Mouse (Mus musculus): ENCODE data around the gene Sec16b.
A peak's percentile ranks its signal among the peaks of the same experiment; 100 is the strongest.

Sec16b gene

DNA sequence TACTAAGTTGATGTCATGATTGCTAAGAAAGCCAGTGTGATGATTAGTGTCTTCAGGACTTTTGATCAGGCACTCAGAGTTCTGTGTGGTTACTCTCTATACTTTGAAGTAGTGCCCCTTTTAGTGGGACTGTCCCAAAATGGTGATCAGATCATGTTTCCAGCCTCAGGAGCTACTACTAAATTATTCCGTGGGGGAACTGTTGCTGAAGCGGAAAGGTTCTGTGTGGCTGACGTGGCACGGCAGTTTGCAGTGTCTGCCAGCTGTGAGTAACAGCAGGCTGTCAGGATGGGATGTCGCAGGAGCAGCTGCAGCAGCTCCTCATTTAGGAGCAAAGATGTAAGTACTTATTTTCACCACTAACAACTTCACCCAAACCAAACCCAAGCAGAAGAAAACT is at the start of gene Sec16b:
Gene Sec16b (plus strand): TSS at position 207 of the 400 bp plus-strand sequence.
- DNase-seq: no peak

DNA sequence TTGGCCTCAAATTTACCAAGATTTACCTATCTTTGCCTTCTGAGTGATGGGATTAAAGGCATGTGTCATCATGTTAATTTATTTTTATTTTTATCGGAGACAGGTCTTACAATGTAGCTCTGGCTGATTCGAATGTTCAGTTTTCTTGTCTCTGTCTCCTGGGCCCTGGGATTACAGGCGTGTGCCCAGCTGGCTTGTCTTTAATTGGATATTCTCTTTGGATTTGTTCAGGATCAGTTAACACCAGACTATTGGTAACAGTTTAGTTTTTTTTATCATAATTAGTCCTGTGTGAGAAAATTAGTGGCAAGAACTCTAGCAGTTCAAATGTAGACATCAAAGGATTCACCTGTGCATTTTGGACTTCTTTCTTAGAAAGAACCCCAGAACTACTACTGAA is 48.7 kb upstream of the Sec16b start:
- DNase-seq: peak; percentile 31 to 57

DNA sequence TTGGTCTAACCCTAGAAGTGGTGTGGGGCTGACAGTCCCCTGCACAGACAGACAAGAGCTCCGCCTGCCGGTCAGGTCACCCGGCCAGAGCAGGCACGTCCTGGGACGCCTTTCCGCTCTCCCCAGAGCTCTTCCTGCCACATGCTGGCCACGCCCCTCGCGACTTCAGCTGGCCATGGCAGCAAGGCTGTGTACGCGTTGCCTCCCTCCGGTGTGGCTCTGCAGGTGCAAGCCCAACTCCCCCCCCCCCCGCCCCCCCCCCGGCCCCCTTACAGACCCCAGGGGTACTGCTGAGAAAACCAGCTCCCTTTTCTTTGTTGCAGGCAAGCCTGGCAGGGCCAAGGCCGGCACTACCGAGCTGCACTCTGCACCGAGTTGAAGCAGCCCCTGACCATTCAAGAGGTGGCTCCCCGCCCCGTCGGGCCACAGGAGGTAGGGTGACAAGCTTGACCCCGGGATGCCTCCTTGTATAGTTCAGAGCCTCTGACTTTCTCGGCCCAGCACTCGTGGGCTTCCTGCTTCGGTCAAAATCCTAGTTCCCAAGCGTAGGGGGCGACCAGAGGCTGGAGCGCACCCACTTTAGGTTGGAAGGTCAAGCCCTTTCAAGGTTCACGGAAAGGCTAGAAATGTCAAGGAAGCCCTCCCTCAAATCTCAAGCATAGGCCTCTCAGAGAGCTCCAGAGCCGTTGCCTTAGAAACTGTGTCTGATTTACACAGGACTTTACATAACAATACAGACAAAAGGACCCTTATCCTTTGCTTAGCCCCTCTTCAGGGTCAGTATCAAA is 47.9 kb upstream of the Sec16b start, which contains the start of gene Cryzl2:
Gene Cryzl2 (plus strand): TSS at position 157 of the 788 bp plus-strand sequence.
- peak; percentile 95 to 96 for DNase-seq

DNA sequence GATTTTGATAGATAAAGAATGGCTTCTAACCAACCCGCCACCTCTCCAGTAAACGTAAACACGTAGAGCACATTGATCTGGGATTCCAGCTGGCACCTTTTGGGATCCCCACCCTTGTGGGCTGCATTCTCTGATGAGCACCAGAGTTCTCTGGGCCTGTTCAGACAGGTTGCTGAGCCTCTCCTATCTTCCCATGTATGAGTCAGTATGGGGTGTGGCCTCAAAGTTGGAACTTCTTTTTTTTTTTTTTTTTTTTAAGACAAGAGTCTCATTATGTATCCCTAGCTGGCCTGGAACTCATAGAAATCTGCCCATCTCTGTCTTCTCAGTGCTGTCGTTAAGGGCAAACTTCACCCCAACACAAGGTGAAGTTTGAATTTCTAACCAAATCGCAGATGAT is 46.6 kb upstream of the Sec16b start:
- no peak for DNase-seq

DNA sequence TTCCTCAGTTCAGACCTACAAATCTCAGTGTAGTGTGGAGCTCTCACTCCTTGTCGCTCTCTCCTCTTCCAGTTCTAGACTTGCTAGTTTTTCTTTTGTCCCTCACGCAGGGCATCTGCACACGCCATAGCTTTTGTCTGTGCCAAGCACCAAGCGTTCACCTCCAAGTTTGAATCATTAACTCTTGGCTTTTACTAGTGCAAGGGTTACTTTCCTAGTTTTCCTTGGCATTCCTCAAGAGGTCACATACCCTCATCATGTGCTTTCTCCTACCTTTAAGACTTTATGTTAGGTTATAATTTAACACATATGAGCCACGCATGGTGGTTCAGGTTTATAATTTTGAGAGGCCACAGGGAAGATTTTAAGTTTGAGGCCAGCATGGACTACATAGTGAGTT is 45.3 kb upstream of the Sec16b start:
- DNase-seq: peak; percentile 33 to 66

DNA sequence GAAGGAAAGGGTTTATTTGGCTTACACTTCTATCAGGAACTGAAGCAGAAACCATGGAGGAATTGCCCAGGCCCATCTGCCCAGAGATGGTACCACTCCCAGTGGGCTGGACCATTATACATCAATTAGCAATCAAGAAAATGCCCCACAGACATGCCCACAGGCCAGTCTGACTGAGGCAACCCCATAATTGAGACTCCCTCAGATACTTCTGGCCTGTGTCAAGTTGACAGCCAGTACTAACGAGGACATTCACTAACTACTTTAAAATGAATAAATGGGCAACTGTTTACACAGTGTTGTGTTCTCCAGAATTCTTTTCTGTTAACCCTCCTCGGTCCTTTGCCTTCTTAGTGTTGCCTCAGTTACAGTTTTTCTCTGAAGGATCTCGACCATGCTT is 44.2 kb upstream of the Sec16b start:
- no peak for DNase-seq

DNA sequence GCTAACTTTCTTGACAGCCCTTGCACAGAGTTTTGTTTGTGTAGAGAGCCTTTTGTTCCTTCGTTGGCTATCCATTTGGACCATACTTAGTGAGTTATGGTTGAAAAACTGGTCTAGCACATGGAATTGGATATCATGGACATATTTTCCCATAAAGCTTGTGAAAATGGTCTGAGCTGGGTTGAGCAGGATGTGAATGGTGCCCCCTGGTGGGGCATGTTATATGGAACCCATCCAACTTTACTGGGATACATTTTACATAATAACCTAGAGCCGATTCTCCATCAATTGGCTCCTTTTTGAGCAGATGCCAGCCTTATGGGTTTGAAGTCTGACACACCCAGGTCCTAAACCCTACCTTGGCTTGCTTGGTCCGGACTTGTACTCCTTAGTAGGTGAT is 41.3 kb upstream of the Sec16b start:
- DNase-seq: peak; percentile 52 to 83

DNA sequence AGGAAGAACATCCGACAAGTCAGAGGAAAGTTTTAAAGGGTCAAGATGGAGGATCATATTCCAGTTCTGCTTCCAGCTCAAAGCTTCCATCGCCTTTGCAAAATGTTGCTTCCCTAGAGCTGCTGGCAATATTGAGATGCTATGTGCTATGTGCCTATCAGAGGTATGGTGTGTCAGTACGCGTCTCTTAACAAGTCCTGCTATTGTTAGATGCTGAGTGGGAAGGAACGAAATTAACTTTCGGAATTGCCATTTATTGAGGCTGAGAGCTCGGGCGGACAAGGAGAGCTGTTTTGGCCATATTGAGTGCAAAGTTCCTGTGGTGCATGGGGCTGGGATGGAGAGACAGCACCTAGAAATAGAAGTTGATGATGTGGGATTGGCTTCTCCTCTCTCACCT is 38.7 kb upstream of the Sec16b start:
- no peak for DNase-seq

DNA sequence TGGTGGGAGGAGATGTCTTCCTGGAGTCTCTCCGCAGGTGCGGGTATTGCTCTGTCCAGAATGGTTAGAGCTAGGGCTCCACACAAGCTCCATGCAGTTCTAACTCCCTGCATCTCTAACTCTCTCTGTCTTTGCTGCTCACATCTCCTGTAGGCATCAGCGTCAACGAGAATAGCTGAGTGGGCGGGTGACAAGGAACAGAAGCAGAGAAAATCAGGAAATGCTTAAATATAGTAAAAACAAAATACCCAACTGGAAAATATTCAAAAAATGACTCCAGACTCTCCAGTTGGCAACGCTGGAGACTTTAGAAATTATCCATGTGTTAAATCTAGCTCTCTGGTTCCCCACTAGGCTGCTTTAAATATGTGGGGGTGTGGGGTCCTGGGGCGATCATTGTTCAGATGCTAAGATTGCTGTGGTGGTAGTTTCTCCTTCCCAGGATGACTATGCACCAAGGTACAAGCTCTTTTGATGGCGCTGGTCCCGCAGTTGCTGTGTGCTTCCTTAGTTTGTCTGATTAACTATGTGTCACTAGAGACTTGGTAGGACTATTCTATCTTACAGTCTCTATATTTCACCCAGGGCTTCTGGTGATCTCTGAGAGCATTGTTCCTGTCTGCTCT is 35.7 kb upstream of the Sec16b start:
- no peak for DNase-seq

DNA sequence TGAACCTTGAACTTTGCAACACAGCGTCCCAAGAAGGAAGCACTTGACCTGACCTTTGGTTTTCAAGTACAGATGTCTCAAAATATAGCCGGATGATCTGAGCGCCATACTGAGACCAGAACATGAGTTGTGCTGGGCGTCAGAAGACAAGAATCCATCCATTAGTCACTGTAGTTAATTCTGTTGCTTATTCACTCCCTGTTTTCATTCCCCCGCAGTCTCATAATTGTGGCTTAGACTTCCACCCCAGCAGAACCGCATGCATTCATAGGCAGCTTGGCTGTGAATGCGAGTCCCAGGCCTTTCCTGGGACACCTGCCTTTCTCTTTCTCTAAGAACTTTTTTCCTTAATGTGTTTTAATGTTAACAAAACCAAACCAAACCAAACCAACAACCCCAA is 33.8 kb upstream of the Sec16b start:
- DNase-seq: no peak

DNA sequence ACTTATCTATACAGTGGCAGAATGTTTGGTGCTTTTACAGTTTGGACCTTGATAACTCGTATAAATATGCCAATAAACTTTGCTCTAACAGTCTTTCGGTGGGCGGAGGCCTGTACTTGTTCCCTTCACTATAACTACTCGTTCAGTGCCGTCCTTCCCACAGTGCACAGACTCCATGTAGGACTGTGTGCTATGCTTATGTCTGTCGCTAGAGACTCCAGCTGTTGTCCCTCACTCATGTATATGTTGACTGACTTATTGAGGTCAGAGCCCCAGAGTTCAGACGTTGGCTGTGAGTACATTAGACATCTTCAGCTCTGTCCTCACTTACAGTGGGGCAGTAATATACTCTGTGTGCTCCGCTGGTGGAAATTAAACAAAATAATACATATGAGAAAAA is 31.7 kb upstream of the Sec16b start:
- no peak for DNase-seq

DNA sequence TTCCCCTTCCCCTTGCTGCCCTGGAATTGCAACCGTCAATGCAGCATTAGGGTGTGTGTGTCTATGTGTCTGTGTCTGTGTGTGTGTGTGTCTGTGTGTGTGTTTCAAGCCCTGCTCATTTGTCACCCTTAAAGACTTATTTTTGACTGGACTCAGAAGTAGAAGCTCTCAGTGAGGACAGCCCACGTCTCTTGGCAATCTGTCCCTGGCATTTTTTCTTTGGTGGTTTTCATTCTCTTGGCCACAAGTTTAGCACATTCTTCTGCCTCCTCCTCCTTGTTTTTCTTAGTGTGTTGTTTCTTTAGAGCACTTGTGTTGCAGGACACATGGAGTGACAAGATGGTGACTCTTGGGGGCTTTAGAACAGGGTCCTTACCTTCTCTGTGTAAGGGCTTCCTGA is 30.3 kb upstream of the Sec16b start:
- DNase-seq: no peak

DNA sequence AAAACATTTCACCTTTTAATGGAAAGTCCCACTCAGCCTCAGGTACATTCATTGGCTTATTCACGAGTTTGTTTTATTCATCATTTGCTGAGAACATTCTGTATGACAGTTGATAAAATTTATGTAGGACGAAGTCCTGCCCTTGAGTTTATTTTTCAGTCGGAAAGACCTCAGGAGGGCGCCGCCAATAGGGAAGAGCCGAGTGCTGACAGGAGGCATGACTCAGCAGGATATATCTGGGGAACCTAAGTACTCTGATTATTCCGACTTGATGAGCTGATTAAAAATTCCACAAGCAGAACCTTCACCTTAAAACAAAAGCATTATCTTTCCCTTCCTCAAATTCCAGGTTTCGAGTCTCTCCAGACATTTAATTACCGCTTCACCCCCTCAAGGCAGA is 26.4 kb upstream of the Sec16b start:
- no peak for DNase-seq

DNA sequence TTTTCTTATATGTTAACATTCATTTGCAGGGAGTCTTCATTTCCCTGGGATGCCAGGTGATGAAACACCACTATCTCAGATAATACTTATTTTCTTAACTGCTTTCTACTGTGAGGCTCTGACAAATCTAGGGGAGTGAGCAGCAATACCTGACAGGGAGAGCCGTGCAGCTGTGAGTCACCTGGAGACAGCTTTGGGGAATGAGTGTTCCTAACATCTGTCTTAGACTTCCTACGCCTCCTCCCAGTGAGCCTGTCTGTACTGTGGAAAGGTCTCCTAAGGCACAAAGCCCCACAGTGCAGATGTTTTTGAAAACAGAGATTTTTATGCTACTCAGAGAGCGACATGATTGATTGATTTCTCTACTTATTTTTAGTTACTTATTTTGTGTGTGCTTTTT is 25.6 kb upstream of the Sec16b start:
- DNase-seq: no peak

DNA sequence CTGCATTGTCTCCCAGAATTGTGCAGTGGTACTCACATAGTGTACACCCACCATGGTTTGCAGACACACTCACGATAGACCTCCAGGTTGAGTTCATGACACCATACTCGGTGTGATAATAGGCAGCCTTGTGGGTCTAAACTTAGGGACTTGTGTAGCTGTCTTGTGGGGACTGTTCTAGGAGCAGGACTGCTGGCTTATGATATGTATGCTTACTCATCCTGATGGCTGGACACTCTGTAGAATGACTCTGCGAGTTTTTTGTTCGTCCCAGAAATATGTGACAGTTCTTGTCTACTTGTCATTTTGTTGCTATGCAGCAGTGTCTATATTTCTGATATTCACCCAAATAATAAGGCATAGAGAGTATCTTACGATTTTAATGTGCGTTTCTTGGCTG is 24.9 kb upstream of the Sec16b start:
- DNase-seq: no peak

DNA sequence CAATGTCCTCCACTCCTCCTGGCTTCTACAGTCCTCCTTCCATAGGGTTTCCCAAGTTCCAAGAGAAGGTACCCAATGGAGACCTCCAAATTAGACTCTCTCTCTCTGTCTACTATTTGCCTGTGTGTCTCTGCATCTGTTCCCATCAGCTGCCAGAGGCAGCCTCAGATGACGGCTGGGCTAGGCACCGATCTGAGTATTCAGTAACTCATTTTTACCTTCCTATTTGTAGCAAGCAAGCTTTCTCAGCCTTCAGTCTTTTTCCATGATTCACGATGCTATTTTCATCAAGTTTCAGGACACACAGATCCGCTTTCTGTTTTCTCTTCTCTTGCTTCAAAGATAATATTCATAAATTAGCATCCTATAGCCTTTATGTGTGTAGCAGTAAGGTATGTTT is 22.4 kb upstream of the Sec16b start:
- no peak for DNase-seq

DNA sequence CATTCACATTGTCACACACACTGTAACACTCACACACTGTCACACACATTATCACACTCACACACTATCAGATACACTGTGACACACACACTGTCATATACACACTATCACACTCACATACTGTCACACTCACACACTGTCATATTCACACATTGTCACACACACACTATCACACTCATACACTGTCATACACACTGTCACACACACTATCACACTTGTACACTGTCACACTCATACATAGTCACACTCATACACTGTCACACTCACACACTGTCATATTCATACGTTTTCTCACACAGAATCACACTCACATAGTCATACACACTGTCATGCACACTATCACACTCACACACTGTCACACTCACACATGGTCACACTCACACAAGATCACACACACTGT is 5.9 kb upstream of the Sec16b start:
- no peak for DNase-seq

DNA sequence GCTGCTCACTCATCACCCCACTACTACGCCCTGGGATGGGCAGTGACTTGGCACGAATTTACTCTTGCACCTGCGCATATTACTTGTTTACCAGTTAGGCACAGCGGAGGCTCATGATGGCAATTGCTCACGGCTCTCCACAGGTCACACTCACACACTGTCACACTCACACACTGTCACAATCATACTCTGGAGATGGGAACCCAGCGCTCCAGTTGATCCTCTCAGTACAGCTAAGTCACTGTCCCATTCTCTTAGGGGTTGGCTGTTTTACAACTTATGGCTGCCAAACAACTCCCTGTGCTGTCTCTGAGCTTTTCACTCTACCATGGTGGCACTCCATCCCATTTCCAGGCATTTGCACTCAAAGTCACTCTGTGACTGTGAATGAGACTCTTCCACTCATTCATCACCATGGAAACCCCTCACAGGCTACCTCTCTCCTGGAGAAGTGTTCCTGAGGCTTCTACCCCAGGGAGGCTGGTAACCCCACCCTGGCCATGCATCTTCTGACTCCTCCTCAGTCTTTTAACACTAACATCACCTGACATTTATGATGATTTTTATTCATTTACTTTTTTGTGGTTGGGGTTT is 5.1 kb upstream of the Sec16b start:
- no peak for DNase-seq

DNA sequence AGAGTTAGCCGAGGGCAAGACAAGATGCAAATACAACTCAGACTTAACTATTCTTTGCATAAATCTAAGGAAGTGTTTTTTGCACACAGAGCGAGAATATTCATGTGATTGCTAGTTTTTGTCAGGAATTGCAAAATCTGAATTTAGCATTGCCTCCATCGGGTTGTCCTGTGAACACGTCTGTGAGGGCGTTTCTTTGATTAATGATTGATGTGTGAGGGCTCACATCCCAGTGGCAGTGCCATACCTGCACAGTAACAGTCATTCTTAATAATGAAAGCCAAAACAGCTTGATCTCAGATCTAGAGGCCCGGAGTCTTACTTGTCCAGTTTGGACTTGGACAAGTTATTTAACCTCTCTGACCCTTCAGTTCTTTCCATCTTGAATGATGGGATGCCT is 3.5 kb upstream of the Sec16b start:
- DNase-seq: no peak

DNA sequence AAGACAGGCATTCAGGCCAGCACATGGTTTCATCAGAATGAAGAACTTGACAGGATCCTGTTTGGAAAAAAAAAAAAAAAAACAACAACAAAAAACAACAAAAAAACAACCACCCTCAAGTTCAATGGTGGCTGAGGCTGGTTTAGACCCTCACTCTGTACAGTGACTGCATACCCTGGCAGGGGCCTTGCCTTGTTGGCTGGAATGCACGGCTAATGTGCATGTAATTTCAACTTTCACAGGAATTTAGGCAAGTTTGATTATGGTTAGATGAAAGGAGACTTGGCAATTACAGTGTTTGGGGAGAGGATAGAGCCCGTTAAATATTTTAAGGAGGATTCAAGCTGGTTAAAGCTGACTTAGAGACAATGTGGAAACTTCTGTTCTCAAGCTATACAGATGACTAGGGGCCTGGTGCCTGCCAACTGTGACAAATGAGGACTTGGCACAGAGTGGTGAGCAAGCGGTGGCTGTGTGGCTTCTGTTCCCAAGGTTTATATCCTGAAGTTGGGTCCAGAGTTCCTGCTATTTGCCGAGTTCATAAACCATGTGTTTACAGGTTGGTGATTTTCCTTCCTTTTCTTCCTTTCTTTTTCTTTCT is 567 bp downstream of the Sec16b start:
- DNase-seq: peak; percentile 19 to 45

DNA sequence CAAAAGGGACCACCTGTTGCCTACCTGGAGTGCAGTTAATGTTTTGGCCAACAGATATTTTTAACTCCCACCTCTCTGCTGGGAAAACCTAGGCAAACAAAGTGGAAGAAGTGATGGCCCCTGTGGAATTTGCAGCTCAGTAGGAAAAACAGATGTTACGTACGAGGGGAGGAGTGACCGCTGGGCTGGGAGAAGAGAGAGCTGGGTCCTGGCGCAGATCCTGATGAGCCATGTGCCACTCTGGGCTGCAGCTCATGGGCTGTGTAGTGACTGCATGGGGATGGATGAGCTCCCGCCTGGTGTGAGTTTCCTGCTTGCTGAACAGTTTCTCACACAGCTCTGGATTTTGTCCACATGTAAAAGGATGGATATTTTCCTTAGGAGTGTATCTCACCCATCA is 1.3 kb downstream of the Sec16b start:
- DNase-seq: peak in 1 of 2 experiments; percentile 44

DNA sequence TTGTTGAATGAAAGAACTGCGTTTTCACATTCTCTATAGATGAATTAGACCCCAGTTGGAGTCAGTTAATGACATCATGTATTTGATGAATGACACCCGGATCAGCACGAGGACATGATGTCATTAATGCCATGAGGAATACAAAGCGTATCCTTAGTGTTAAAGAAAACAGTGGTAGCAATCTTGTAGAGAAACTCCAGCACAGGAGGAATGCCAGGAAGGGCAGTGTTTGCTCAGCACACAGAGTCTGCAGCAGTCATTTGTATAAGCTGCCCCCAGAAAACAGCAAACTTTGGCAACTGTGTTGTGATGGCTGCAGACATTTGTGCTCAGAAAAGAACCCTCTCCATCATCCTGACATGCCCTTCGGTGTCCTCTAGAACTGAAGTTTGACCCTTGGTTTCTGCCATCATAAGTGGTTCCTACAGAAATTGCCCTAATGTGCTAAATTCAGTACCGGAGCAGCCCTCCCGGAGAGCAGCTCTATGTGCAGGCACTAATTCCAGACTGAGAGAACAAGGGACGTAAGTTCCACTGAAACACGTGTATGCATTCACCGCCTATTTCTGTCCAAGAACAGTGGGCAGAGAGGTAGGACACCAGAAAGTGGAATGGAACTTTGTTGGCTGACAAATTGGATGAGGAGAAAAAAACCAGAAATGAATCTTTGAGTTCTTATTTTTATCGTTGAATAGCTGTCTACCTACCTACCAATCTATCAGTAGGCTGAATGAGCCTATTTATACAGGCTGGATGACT is 6.3 kb downstream of the Sec16b start:
- DNase-seq: no peak

DNA sequence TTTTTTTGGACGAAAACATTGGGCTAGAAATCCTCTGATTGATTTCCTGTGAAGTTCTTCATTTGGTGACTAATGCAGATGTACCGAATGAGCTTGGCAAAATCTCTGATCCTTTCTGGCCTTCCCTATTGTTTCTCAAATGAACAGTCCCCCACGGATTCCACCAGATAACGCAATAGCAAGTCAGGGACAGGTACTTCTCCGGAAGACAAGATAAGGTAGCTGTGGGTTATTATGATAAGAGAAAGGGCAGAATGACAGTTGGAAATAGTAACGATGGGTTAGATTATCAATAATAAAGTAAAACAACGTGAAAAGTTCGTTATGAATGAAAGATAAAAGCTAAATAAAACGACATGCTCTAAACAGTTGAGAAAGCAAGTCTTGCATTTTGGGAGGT is 7.0 kb downstream of the Sec16b start:
- DNase-seq: no peak

All from kidney, postnatal 25 days (tissue).